Mouse (Mus musculus): ENCODE measurements around the gene Hist1h4d. TPM values are rescaled to one million over a fixed set of nuclear protein-coding genes. Genes with fewer than 3 reads are reported as not detected.
"Not testable (repeated sequence)": the region's sequence is repeated elsewhere in the genome, so short reads cannot be mapped to it uniquely, and the experiment has no call there.

Hist1h4d gene
- polyA plus RNA-seq, 1 experiment from 2014 or later, result 106 TPM

- Histone ChIP-seq H3K27ac (ENCODE audit: low read depth, low read length) (peak overlapping the region; percentile 78), H3K4me2 (ENCODE audit: low read length) (peak overlapping the region; percentile 77), H3K36me3 (ENCODE audit: control insufficient read depth, insufficient read depth, low read length) (no peaks in the 10 kb centered on the region), H3K4me1 (ENCODE audit: control insufficient read depth, insufficient read depth, low read length) (peaks cover 31% of the 10 kb centered on the region), H3K9me3 (replicated peaks; ENCODE audit: control insufficient read depth, low read length) (no peaks in the 10 kb centered on the region), H3K27me3 (replicated peaks; ENCODE audit: control insufficient read depth, insufficient read depth, low read length) (no peaks in the 10 kb centered on the region), H3K4me3 (ENCODE audit: low read depth, low read length) (peak overlapping the region; percentile 37), H3K9ac (ENCODE audit: low read length) (peak overlapping the region; percentile 74)
- 2% methylated on average over 7 of the region's 7 CpGs for WGBS
- no peak for ATAC-seq
- DNase-seq (ENCODE audit: low spot score), result no peak
These were observed 5.0 kb upstream of the Hist1h4d start for GRCm38 (mm10) chr13:23576351-23576881.

- Histone ChIP-seq H3K4me2 (ENCODE audit: low read length) (peak overlapping the region; percentile 77), H3K27me3 (replicated peaks; ENCODE audit: control insufficient read depth, insufficient read depth, low read length) (no peaks in the 10 kb centered on the region), H3K9me3 (replicated peaks; ENCODE audit: control insufficient read depth, low read length) (no peaks in the 10 kb centered on the region), H3K4me1 (ENCODE audit: control insufficient read depth, insufficient read depth, low read length) (peaks cover 30% of the 10 kb centered on the region), H3K9ac (ENCODE audit: low read length) (peak overlapping the region; percentile 74), H3K36me3 (ENCODE audit: control insufficient read depth, insufficient read depth, low read length) (no peaks in the 10 kb centered on the region), H3K27ac (ENCODE audit: low read depth, low read length) (peak overlapping the region; percentile 78; the same call in 1 of the 2 replicates), H3K4me3 (ENCODE audit: low read depth, low read length) (peak overlapping the region; percentile 37)
- ATAC-seq (no peak), DNase-seq (ENCODE audit: low spot score) (no peak)
- 36% methylated on average over 6 of the region's 6 CpGs for WGBS
These were observed 4.3 kb upstream of the Hist1h4d start for GRCm38 (mm10) chr13:23576906-23577639.

- Histone ChIP-seq H3K9me3 (replicated peaks; ENCODE audit: control insufficient read depth, low read length) (no peaks in the 10 kb centered on the region), H3K4me3 (ENCODE audit: low read depth, low read length) (no peak overlapping the region), H3K27ac (ENCODE audit: low read depth, low read length) (no peak overlapping the region), H3K27me3 (replicated peaks; ENCODE audit: control insufficient read depth, insufficient read depth, low read length) (no peaks in the 10 kb centered on the region), H3K4me1 (ENCODE audit: control insufficient read depth, insufficient read depth, low read length) (peaks cover 30% of the 10 kb centered on the region), H3K4me2 (ENCODE audit: low read length) (no peak overlapping the region), H3K9ac (ENCODE audit: low read length) (no peak overlapping the region), H3K36me3 (ENCODE audit: control insufficient read depth, insufficient read depth, low read length) (no peaks in the 10 kb centered on the region)
- DNase-seq (ENCODE audit: low spot score) (no peak), ATAC-seq (no peak)
- WGBS, result 95% methylated on average over 1 of the region's 1 CpGs
These were observed 3.6 kb upstream of the Hist1h4d start for GRCm38 (mm10) chr13:23577835-23578234.

- ATAC-seq, result no peak
- H3K4me3 ChIP-seq (ENCODE audit: low read depth, low read length), result peak overlapping the region; percentile 45
- H3K4me2 ChIP-seq (ENCODE audit: low read length), result peak overlapping the region; percentile 93
- no peaks in the 10 kb centered on the region for H3K9me3 ChIP-seq (replicated peaks; ENCODE audit: control insufficient read depth, low read length)
- H3K36me3 ChIP-seq (ENCODE audit: control insufficient read depth, insufficient read depth, low read length), result no peaks in the 10 kb centered on the region
- H3K9ac ChIP-seq (ENCODE audit: low read length), result peak overlapping the region; percentile 74
- no peaks in the 10 kb centered on the region for H3K27me3 ChIP-seq (replicated peaks; ENCODE audit: control insufficient read depth, insufficient read depth, low read length)
- WGBS, result 5% methylated on average over 6 of the region's 6 CpGs
- peaks cover 28% of the 10 kb centered on the region for H3K4me1 ChIP-seq (ENCODE audit: control insufficient read depth, insufficient read depth, low read length)
- H3K27ac ChIP-seq (ENCODE audit: low read depth, low read length), result peak overlapping the region; percentile 96
- DNase-seq (ENCODE audit: low spot score), result peak; percentile 15
These were observed 1.0 kb downstream of the Hist1h4d start for GRCm38 (mm10) chr13:23582219-23583056.

GRCm38 (mm10) chr13:23583387-23584068 is 2.1 kb downstream of the Hist1h4d start:
- no peak for ATAC-seq
- DNase-seq (ENCODE audit: low spot score), result peak; percentile 15
- no peak overlapping the region for H3K4me3 ChIP-seq (ENCODE audit: low read depth, low read length)
- peak overlapping the region; percentile 96 for H3K27ac ChIP-seq (ENCODE audit: low read depth, low read length)
- H3K27me3 ChIP-seq (replicated peaks; ENCODE audit: control insufficient read depth, insufficient read depth, low read length), result no peaks in the 10 kb centered on the region
- H3K4me1 ChIP-seq (ENCODE audit: control insufficient read depth, insufficient read depth, low read length), result peaks cover 28% of the 10 kb centered on the region
- H3K36me3 ChIP-seq (ENCODE audit: control insufficient read depth, insufficient read depth, low read length), result no peaks in the 10 kb centered on the region
- H3K9ac ChIP-seq (ENCODE audit: low read length), result no peak overlapping the region
- H3K4me2 ChIP-seq (ENCODE audit: low read length), result peak overlapping the region; percentile 93
- H3K9me3 ChIP-seq (replicated peaks; ENCODE audit: control insufficient read depth, low read length), result no peaks in the 10 kb centered on the region

- no peaks in the 10 kb centered on the region for H3K27me3 ChIP-seq (replicated peaks; ENCODE audit: control insufficient read depth, insufficient read depth, low read length)
- ATAC-seq (no peak), DNase-seq (ENCODE audit: low spot score) (peak; percentile 6)
- peak overlapping the region; percentile 42 for H3K4me3 ChIP-seq (ENCODE audit: low read depth, low read length)
- peak overlapping the region; percentile 96 for H3K27ac ChIP-seq (ENCODE audit: low read depth, low read length)
- H3K9ac ChIP-seq (ENCODE audit: low read length), result peak overlapping the region; percentile 72
- peak overlapping the region; percentile 93 for H3K4me2 ChIP-seq (ENCODE audit: low read length)
- H3K4me1 ChIP-seq (ENCODE audit: control insufficient read depth, insufficient read depth, low read length), result peaks cover 28% of the 10 kb centered on the region
- no peaks in the 10 kb centered on the region for H3K36me3 ChIP-seq (ENCODE audit: control insufficient read depth, insufficient read depth, low read length)
- no peaks in the 10 kb centered on the region for H3K9me3 ChIP-seq (replicated peaks; ENCODE audit: control insufficient read depth, low read length)
These were observed 2.9 kb downstream of the Hist1h4d start for GRCm38 (mm10) chr13:23584331-23584730.

GRCm38 (mm10) chr13:23585029-23585441 is 3.6 kb downstream of the Hist1h4d start:
- Histone ChIP-seq H3K36me3 (ENCODE audit: control insufficient read depth, insufficient read depth, low read length) (no peaks in the 10 kb centered on the region), H3K9ac (ENCODE audit: low read length) (peak overlapping the region; percentile 72), H3K4me3 (ENCODE audit: low read depth, low read length) (peak overlapping the region; percentile 42), H3K4me1 (ENCODE audit: control insufficient read depth, insufficient read depth, low read length) (peaks cover 28% of the 10 kb centered on the region), H3K27me3 (replicated peaks; ENCODE audit: control insufficient read depth, insufficient read depth, low read length) (no peaks in the 10 kb centered on the region), H3K9me3 (replicated peaks; ENCODE audit: control insufficient read depth, low read length) (no peaks in the 10 kb centered on the region), H3K4me2 (ENCODE audit: low read length) (peak overlapping the region; percentile 93), H3K27ac (ENCODE audit: low read depth, low read length) (peak overlapping the region; percentile 96)
- under 1% methylated on average over 21 of the region's 21 CpGs for WGBS
- ATAC-seq (0 out of 2 replicates have a peak, but pooled peaks have one; percentile 21), DNase-seq (ENCODE audit: low spot score) (peak; percentile 84)

- not testable (repeated sequence) for H3K36me3 ChIP-seq (ENCODE audit: control insufficient read depth, insufficient read depth, low read length); H3K27me3 ChIP-seq (replicated peaks; ENCODE audit: control insufficient read depth, insufficient read depth, low read length); H3K9me3 ChIP-seq (replicated peaks; ENCODE audit: control insufficient read depth, low read length)
- WGBS, result under 1% methylated on average over 28 of the region's 36 CpGs
- peaks cover 28% of the 10 kb centered on the region for H3K4me1 ChIP-seq (ENCODE audit: control insufficient read depth, insufficient read depth, low read length)
- peak overlapping the region; percentile 96 for H3K27ac ChIP-seq (ENCODE audit: low read depth, low read length)
- peak overlapping the region; percentile 42 for H3K4me3 ChIP-seq (ENCODE audit: low read depth, low read length)
- H3K9ac ChIP-seq (ENCODE audit: low read length), result peak overlapping the region; percentile 72
- peak overlapping the region; percentile 93 for H3K4me2 ChIP-seq (ENCODE audit: low read length)
- DNase-seq (ENCODE audit: low spot score) (peak; percentile 98), ATAC-seq (peak; percentile 87)
These were observed 4.2 kb downstream of the Hist1h4d start for GRCm38 (mm10) chr13:23585442-23586098.

Measured in forebrain, embryonic 14.5 days (tissue).